Mouse (Mus musculus): ENCODE data around the gene Vmn1r160. TPM values are rescaled to one million over a fixed set of nuclear protein-coding genes. Genes with fewer than 3 reads are reported as not detected.

Vmn1r160 gene
- polyA plus RNA-seq (2012; rRNA removed): not detected in 2 replicates

DNA sequence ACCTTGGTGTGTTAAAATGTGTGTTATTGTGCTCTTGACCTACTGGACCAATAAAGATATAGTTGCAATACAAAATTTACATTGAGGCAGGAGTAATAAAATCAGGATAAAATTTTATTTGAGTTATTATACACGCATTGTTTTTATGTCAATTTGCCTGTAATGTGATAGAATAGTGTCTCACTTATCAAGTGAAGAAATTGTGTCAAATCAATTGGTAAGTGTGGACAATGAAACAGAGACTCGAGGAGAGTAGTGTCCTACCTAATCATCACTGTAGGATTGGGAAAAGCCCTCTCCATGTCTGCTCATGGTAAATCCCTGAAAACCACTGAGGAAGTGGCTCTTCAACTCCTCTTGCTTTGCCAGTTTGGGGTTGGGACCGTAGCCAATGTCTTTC lies at the start of gene Vmn1r160:
Gene Vmn1r160, plus strand, starts transcription at position 301 of the 400 bp plus-strand sequence.

DNA sequence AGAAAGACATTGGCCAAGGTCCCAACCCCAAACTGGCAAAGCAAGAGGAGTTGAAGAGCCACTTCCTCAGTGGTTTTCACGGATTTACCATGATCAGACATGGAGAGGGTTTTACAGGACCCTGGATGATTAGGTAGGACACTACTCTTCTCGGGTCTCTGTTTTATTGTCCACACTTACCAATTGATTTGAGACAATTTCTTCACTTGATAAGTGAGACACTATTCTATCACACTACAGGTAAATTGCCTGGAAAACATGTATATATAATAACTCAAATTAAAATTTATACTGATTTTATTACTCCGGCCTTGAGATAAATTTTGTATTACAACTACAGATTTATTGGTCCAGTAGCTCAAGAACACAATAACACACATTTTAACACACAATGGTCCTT lies 27.5 kb upstream of the Vmn1r160 start, which contains the start of gene Vmn1r159:
Gene Vmn1r159, minus strand, starts transcription at position 101 of the 400 bp plus-strand sequence.

Other genes with a start within 250 kb of the Vmn1r160 start
- gene Vmn1r155, start 213.2 kb upstream of the Vmn1r160 start, polyA plus RNA-seq (2012; rRNA removed): not detected in 2 replicates
- not detected in 2 replicates for gene Gm8693, start 178.9 kb upstream of the Vmn1r160 start, polyA plus RNA-seq (2012; rRNA removed)
- not detected in 2 replicates for gene Gm4567, start 151.5 kb upstream of the Vmn1r160 start, polyA plus RNA-seq (2012; rRNA removed)
- gene Vmn1r157, start 109.5 kb upstream of the Vmn1r160 start, polyA plus RNA-seq (2012; rRNA removed): not detected in 2 replicates
- not detected in 2 replicates for gene Vmn1r158, start 80.4 kb upstream of the Vmn1r160 start, polyA plus RNA-seq (2012; rRNA removed)
- gene Vmn1r159, start 27.6 kb upstream of the Vmn1r160 start, polyA plus RNA-seq (2012; rRNA removed): not detected in 2 replicates
- gene Gm4214, start 113.4 kb downstream of the Vmn1r160 start, polyA plus RNA-seq (2012; rRNA removed): not detected in 2 replicates
- not detected in 2 replicates for gene Gm4216, start 148.7 kb downstream of the Vmn1r160 start, polyA plus RNA-seq (2012; rRNA removed)
- gene Vmn1r163, start 184.3 kb downstream of the Vmn1r160 start, polyA plus RNA-seq (2012; rRNA removed): not detected in 2 replicates
- gene Gm8720, start 196.2 kb downstream of the Vmn1r160 start, polyA plus RNA-seq (2012; rRNA removed): not detected in 2 replicates

All from colon, adult 2 months (tissue).